Mouse (Mus musculus) heart, embryonic 14.5 days (tissue): Measurements from ENCODE around the gene Gtsf1. TPM values are rescaled to one million over a fixed set of nuclear protein-coding genes. Genes with fewer than 3 reads are reported as not detected.
"Not testable (repeated sequence)": the region's sequence is repeated elsewhere in the genome, so short reads cannot be mapped to it uniquely, and the experiment has no call there.

Experiments used
- ATAC-seq: fragments of 200-750 bp; cut with Nextera tagmentation; 2 replicates; pipeline ENCODE4 v1.8.0; 2017; ENCODE audit warnings: low read depth, moderate TSS enrichment; ENCODE audit not compliant: insufficient number of reproducible peaks, insufficient read depth, low FRiP score
- H3K27ac ChIP-seq, 2 experiments: fragments of 200-500 bp in 1 of 2; fragments of 300-500 bp in 1 of 2; sonication (generic) in 1 of 2; replicated peaks in 1 of 2; 2 replicates each; pipeline ENCODE4 v1.5.1; 2012 to 2014; ENCODE audit warnings: low read depth in 2 of 2, low read length in 2 of 2, control low read depth in 1 of 2, mild to moderate bottlenecking in 1 of 2, mixed read lengths in 1 of 2; ENCODE audit not compliant: control insufficient read depth in 1 of 2, insufficient read depth in 1 of 2
- H3K27me3 ChIP-seq: fragments of 300-500 bp; sonication (generic); 2 replicates; pipeline ENCODE4 v1.6.1; 2014; ENCODE audit warnings: mild to moderate bottlenecking, low read length, control low read depth; ENCODE audit not compliant: control insufficient read depth, insufficient read depth
- H3K36me3 ChIP-seq: fragments of 300-500 bp; sonication (generic); 2 replicates; pipeline ENCODE4 v1.6.1; 2014; ENCODE audit warnings: mild to moderate bottlenecking, control low read depth, low read length, mixed read lengths; ENCODE audit not compliant: control insufficient read depth, insufficient read depth
- H3K4me1 ChIP-seq, 2 experiments: fragments of 200-500 bp in 1 of 2; fragments of 300-500 bp in 1 of 2; sonication (generic) in 1 of 2; 2 replicates each; pipeline ENCODE4 v1.6.1; 2012 to 2014; ENCODE audit warnings: low read length in 2 of 2, control low read depth in 1 of 2, mixed read lengths in 1 of 2; ENCODE audit not compliant: control insufficient read depth in 2 of 2, insufficient read depth in 2 of 2
- H3K4me2 ChIP-seq: fragments of 300-500 bp; sonication (generic); 2 replicates; pipeline ENCODE4 v1.6.1; 2014; ENCODE audit warnings: mild to moderate bottlenecking, low read length
- H3K4me3 ChIP-seq, 2 experiments: fragments of 200-500 bp in 1 of 2; fragments of 300-500 bp in 1 of 2; sonication (generic) in 1 of 2; 2 replicates each; pipeline ENCODE4 v1.5.1; 2012 to 2014; ENCODE audit warnings: low read length in 2 of 2, mild to moderate bottlenecking in 2 of 2, control low read depth in 1 of 2, low read depth in 1 of 2, moderate library complexity in 1 of 2; ENCODE audit not compliant: control insufficient read depth in 1 of 2, insufficient read depth in 1 of 2
- H3K9ac ChIP-seq: fragments of 300-500 bp; sonication (generic); 2 replicates; pipeline ENCODE4 v1.6.1; 2014; ENCODE audit warnings: mild to moderate bottlenecking, low read length
- H3K9me3 ChIP-seq: fragments of 300-500 bp; sonication (generic); 2 replicates; pipeline ENCODE4 v1.6.1; 2016; ENCODE audit warnings: low read length, control low read depth; ENCODE audit not compliant: control insufficient read depth
- WGBS: fragments of 180-500 bp; shearing (Covaris S2); extraction: QIAGEN DNeasy Blood & Tissue Kit; methylation state at CpG from one replicate; pipeline ENCODE4 v1.1.7; 2014; 5-methylcytosine and 5-hydroxymethylcytosine counted together
- polyA plus RNA-seq: library from polyadenylated mRNA; unstranded; fragments of >200 nt; fragmentation: Nextera tagmentation; extraction: Ambion mirVana; gene quantifications from 2 replicates; pipeline ENCODE4 v1.2.1, GENCODE M21; 2014

The Gtsf1 gene
- polyA plus RNA-seq, 1 experiment from 2014 or later: 41.3 TPM

GRCm38 (mm10) chr15:103454449-103454848 is 24.2 kb upstream of the Gtsf1 start:
- H3K36me3 ChIP-seq: no peaks in the 10 kb centered on the region
- H3K27ac ChIP-seq: no peak overlapping the region
- no peaks in the 10 kb centered on the region for H3K27me3 ChIP-seq
- H3K4me2 ChIP-seq: no peak overlapping the region
- H3K4me3 ChIP-seq: no peak overlapping the region
- no peak overlapping the region for H3K9ac ChIP-seq
- no peaks in the 10 kb centered on the region for H3K9me3 ChIP-seq
- no peaks in the 10 kb centered on the region for H3K4me1 ChIP-seq
- ATAC-seq: no peak
- WGBS: 80% methylated on average over 6 of the region's 6 CpGs

GRCm38 (mm10) chr15:103453551-103454218 is 23.4 kb upstream of the Gtsf1 start, which contains the start of gene Nckap1l:
Nckap1l (plus strand) TSS chr15:103453794.
- H3K4me2 ChIP-seq: no peak within 1 kb of the TSS

DNA sequence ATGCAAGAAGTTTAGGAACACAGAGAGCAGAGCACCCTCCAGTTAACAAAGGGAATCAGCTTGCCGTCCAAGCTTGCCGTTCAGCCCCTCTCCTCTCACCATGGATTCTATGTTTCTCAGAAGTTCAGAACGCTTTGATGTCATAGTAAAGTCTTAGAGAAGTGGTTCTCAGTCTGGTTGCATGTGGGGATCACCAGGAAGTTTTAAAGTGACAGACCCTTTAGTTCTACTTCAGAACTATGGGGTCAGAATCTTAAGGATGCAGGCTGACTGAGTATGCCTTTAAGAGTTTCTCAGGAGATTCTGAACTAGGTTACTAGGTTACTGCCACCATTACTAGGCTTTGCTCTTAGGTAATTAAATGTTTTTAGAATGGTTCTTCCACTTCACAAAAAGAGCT is 18.1 kb upstream of the Gtsf1 start, which contains the start of gene Gtsf2:
Gtsf2 (minus strand) TSS at position 101 of the 400 bp plus-strand sequence.
- no peak for ATAC-seq
- Histone ChIP-seq H3K27ac (no peak within 1 kb of the TSS), H3K36me3 (no peaks in the 10 kb centered on the region), H3K9ac (no peak within 1 kb of the TSS), H3K27me3 (peaks cover 3% of the 10 kb centered on the region; the same call in 1 of the 2 replicates), H3K4me1 (no peaks in the 10 kb centered on the region), H3K9me3 (no peaks in the 10 kb centered on the region), H3K4me2 (no peak within 1 kb of the TSS), H3K4me3 (no peak within 1 kb of the TSS)
- WGBS: 46% methylated on average over 3 of the region's 3 CpGs

More at GRCm38 (mm10) chr15:103453551-103454218, 23.4 kb upstream of the Gtsf1 start, which contains the start of gene Nckap1l:
- no peak within 1 kb of the TSS for H3K4me3 ChIP-seq
- H3K27ac ChIP-seq: no peak within 1 kb of the TSS
- no peak within 1 kb of the TSS for H3K9ac ChIP-seq
- no peaks in the 10 kb centered on the region for H3K4me1 ChIP-seq
- H3K36me3 ChIP-seq: no peaks in the 10 kb centered on the region
- no peak for ATAC-seq
- 73% methylated on average over 13 of the region's 13 CpGs for WGBS
- no peaks in the 10 kb centered on the region for H3K9me3 ChIP-seq
- H3K27me3 ChIP-seq: no peaks in the 10 kb centered on the region

DNA sequence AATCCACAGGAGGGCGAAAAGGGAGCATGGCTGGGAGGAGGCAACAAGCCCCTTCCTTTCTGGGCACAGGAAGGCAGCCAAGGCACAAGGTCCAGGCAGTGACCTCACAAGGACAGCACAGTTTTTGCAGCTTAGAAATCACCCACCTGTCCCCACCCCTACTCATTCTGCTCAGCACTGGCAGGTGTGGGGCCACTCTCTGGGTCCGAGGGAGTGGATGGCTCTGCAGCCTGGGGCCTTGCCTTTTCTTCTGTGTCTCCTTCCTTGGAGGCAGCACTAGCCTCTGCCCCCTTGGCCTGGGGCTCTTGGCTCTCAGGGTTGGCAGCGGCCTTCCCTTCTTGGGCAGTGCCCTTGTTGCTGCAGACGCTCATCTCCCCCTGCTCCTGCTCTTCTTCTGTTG is 15.7 kb upstream of the Gtsf1 start:
- not testable (repeated sequence) for H3K9me3 ChIP-seq, H3K9ac ChIP-seq, ATAC-seq, H3K27ac ChIP-seq, H3K27me3 ChIP-seq, H3K4me3 ChIP-seq, H3K4me1 ChIP-seq, H3K36me3 ChIP-seq, H3K4me2 ChIP-seq
- WGBS: 84% methylated on average over 4 of the region's 4 CpGs

DNA sequence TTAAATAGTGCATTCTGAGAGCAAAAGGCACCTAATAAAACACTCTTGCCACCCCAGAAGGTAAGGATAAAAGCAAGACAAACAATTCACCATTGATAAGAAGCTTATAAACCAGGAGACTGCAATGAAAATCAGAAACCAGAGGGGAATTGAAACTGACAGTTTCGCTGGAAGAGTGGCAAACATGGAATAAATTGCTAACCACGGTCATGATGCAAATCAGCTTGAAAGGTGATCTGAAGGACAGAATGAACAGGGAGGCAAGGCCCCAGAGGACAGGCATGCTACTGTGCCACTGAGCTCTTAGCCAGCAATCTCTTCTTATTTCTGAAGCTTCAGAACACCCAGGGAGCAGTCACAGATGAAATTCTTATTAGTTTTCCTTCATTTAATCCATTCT is 3.3 kb downstream of the Gtsf1 start:
- Histone ChIP-seq H3K27me3 (no peaks in the 10 kb centered on the region), H3K9ac (no peak overlapping the region), H3K36me3 (no peaks in the 10 kb centered on the region), H3K27ac (peak overlapping the region in 1 of 2 experiments; percentile 31; a peak in 1 of 4 replicates), H3K4me2 (no peak overlapping the region), H3K4me1 (no peaks in the 10 kb centered on the region; a peak in 1 of 4 replicates), H3K4me3 (no peak overlapping the region), H3K9me3 (no peaks in the 10 kb centered on the region)
- ATAC-seq: no peak
- 45% methylated on average over 2 of the region's 2 CpGs for WGBS

DNA sequence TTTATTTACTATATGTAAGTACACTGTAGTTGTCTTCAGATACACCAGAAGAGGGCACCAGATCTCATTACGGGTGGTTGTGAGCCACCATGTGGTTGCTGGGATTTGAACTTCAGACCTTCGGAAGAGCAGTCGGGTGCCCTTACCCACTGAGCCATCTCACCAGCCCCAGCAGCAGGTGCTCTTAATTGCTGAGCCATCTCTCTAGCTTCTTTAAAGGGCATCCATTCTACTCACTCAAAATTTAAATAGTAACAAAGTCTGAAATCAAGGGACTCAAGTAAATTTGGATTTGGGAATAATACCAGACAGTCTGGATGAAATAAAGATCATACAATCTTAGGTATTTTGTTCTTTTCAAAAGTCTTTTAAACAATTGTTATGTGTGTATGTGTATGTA is 24.7 kb downstream of the Gtsf1 start:
- ATAC-seq, H3K36me3 ChIP-seq, H3K27ac ChIP-seq, H3K4me3 ChIP-seq, H3K27me3 ChIP-seq, H3K4me1 ChIP-seq, H3K9ac ChIP-seq, H3K4me2 ChIP-seq, H3K9me3 ChIP-seq: not testable (repeated sequence)
- WGBS: 87% methylated on average over 2 of the region's 3 CpGs

DNA sequence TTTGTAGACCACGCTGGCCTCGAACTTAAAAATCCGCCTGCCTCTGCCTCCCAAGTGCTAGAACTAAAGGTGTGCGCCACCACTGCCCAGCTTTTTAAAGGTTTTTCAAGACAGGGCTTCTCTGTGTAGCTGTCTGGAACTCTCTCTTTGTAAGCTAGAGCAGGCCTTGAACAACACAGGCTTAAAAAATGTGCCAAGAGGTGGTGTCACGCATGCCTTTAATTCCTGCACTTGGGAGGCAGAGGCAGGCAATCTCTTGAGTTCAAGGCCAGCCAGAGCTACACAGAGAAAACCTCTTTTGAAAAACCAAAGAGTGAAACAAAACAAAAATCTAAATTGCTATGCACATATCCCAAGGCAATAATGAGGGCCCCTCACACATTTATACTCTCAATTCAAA is 28.9 kb downstream of the Gtsf1 start:
- Histone ChIP-seq H3K27me3 (no peaks in the 10 kb centered on the region), H3K9me3 (no peaks in the 10 kb centered on the region), H3K4me2 (no peak overlapping the region), H3K36me3 (no peaks in the 10 kb centered on the region), H3K27ac (no peak overlapping the region), H3K9ac (no peak overlapping the region), H3K4me3 (no peak overlapping the region), H3K4me1 (no peaks in the 10 kb centered on the region)
- no peak for ATAC-seq
- WGBS: 89% methylated on average over 5 of the region's 5 CpGs

DNA sequence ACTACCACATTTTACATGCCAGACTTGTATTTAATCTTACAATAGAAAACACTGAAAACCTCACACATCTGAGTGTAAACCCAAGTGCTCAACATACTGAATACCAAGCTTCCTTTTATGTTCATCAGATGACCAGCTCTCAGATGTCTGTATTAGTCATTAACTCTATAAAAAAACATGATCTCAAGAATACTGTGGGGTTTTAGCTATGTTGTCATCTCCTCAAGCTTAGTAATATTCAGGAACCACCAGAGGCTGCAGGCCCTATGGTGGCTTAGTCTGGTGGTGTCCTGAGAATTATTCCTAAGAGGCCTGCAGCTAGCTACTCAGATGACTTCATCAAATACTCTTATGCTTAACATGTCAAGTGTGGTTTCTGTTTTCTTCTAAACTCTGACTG is 36.7 kb downstream of the Gtsf1 start:
- Histone ChIP-seq H3K27ac (no peak overlapping the region), H3K27me3 (no peaks in the 10 kb centered on the region), H3K4me3 (no peak overlapping the region), H3K9ac (no peak overlapping the region), H3K4me2 (no peak overlapping the region), H3K36me3 (no peaks in the 10 kb centered on the region), H3K4me1 (no peaks in the 10 kb centered on the region), H3K9me3 (no peaks in the 10 kb centered on the region)
- ATAC-seq: no peak
